Mouse (Mus musculus) lung, postnatal 4 days (tissue): Measurements from ENCODE around the gene Ctdspl2.

Experiments
- DNase-seq, 2 experiments: peaks; one replicate each; pipeline ENCODE4 v3.0.0; 2021

The Ctdspl2 gene

DNA sequence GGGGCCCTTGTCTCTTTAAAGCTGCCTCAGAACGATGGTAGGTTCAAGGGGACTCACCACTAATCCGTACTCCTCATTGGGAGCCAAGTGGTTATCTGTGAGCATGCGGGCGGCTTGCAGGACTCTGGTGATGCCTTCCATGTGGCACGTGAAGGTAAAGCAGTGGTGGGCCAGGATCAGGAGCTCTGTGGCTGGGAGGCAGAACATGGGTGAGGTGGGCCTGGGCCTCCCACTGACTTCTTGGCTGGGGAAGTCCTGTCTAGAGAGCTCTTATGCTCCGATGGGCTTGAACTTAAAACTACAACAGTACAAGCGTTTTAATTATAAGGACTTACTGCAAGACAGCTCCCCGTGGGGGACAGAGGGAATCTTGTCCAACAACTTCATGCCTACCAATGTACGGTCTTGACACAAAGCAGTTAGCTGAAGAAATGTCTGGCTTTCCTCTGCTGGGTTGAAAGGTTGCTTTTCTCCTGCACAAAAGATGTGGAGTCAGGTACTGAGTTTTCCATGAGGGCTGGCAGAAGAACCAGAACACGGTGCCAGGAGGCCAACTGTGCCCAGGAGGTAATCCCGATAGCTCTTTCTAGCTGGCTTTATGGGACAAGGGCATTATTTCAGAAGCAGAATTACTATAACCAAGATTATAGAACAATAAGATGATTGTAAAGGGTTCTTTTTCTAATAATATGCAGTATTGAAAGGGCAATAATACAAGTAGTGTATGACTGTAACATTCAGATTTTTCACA, 103.7 kb downstream of the Ctdspl2 start:
- DNase-seq = no peak
